Mouse (Mus musculus): ENCODE results near the gene Ncbp3. TPM values are rescaled to one million over a fixed set of nuclear protein-coding genes. Genes with fewer than 3 reads are reported as not detected.

Gene Ncbp3
- polyA plus RNA-seq, 1 experiment from 2014 or later = 7.9 TPM

GRCm38 (mm10) chr11:73024236-73024904 is 23.2 kb upstream of the Ncbp3 start:
- no peaks in the 10 kb centered on the region for H3K27me3 ChIP-seq
- no peak for TF ChIP-seq CTCF (IDR thresholded peaks at IDR 0.05)
- ChIA-PET CTCF (interaction anchor here (1.4 to 2.1 kb wide), 4 partner anchors 10 to 22 kb away, joined by 3 to 6 read pairs (median 4); no protein-coding TSS in a partner anchor), POLR2A (no interaction called here)
- DNase-seq (ENCODE audit: low read depth, low spot score) (no peak), ATAC-seq (no peak)
- in situ Hi-C loops (cut with MboI; ENCODE audit: low pct_unique_long_range_greater_than_20kb) = no loop called here

- CTCF ChIA-PET = interaction anchor here (1.5 kb wide), 1 partner anchor 20 kb away, joined by 4 read pairs; no protein-coding TSS in a partner anchor
- TF ChIP-seq CTCF (IDR thresholded peaks at IDR 0.05) = no peak
- no peak for ATAC-seq
- no peak for DNase-seq (ENCODE audit: low read depth, low spot score)
- POLR2A ChIA-PET = no interaction called here
- no peaks in the 10 kb centered on the region for H3K27me3 ChIP-seq
- in situ Hi-C loops (cut with MboI; ENCODE audit: low pct_unique_long_range_greater_than_20kb) = no loop called here
These were observed 20.6 kb upstream of the Ncbp3 start for GRCm38 (mm10) chr11:73026961-73027360.

DNA sequence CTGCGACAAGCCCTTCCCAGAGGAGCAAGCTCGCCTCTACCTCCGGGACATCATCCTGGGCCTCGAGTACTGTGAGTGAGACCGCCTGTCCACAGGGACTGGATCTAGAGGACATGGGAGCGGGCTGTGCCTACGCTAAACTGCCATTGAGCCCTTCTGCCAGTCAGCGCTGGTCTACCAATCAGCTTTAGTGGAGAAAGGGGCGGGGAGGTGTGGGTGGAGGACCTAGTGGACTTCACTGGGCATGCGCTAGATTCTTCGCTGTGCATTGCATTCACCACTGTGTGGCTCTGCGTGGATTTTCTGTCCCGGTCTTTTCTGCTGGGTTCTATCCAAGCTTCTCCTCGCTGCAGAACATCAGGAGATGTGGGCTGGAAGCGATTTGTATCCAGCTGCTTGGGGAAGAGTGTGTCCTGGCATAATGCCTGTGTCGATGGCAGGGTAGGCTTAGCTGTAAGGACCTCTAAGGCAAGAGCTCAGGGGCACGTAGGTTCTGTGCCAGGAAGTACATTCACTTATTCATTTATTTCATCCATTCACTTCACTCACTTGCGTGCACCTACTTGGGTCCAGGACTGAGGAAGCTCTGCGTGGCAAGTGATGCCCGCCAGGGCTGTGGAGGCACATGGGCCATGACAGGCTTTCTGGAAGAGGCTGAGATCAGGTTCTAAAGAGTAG is 16.6 kb upstream of the Ncbp3 start:
- peak; percentile 59 for ATAC-seq
- ChIA-PET POLR2A (interaction anchor here (0.7 to 0.9 kb wide), 3 partner anchors 9 to 17 kb away, joined by 3 to 5 read pairs (median 3); no protein-coding TSS in a partner anchor), CTCF (interaction anchor here (0.8 to 3.5 kb wide), 6 partner anchors 8 to 30 kb away, joined by 3 to 16 read pairs (median 4); partner anchors contain the start of gene Ncbp3)
- in situ Hi-C loops (cut with MboI; ENCODE audit: low pct_unique_long_range_greater_than_20kb) = no loop called here
- TF ChIP-seq CTCF (IDR thresholded peaks at IDR 0.05) = no peak
- H3K27me3 ChIP-seq = no peaks in the 10 kb centered on the region
- DNase-seq (ENCODE audit: low read depth, low spot score) = no peak

GRCm38 (mm10) chr11:73031536-73031935 is 16.0 kb upstream of the Ncbp3 start:
- ATAC-seq = no peak
- no peak for DNase-seq (ENCODE audit: low read depth, low spot score)
- ChIA-PET POLR2A (interaction anchor here (0.9 kb wide), 2 partner anchors 12 to 18 kb away, joined by 3 read pairs; no protein-coding TSS in a partner anchor), CTCF (interaction anchor here (1.2 to 3.5 kb wide), 5 partner anchors 8 to 31 kb away, joined by 3 to 16 read pairs (median 4); partner anchors contain the start of gene Ncbp3)
- in situ Hi-C loops (cut with MboI; ENCODE audit: low pct_unique_long_range_greater_than_20kb) = no loop called here
- no peak for TF ChIP-seq CTCF (IDR thresholded peaks at IDR 0.05)
- H3K27me3 ChIP-seq = no peaks in the 10 kb centered on the region

DNA sequence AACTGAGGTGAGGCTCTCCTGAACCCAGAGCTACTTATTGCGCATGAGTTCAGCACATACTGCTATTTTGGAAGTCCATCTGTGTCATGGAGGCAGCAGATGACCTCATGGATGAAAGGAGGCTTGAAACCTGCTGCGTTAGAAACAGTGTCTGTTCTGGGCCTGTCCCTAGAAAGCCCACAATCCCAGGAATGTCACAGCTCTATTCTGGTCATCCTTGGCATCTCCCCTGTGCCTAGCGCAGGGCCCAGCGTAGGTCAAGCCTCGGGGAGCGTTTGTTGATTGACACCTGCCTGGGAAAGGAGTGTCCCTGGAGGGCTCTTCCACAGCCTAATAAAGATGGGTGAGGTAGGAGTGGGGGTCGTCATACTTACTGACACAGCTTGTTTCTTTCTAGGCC is 11.5 kb upstream of the Ncbp3 start:
- ChIA-PET CTCF (interaction anchor here (1.0 to 2.1 kb wide), 6 partner anchors 12 to 31 kb away, joined by 3 to 9 read pairs (median 5); partner anchors contain the start of gene Ncbp3), POLR2A (interaction anchor here (1.3 kb wide), 1 partner anchor 17 kb away, joined by 4 read pairs; no protein-coding TSS in a partner anchor)
- DNase-seq (ENCODE audit: low read depth, low spot score) (no peak), ATAC-seq (no peak)
- in situ Hi-C loops (cut with MboI; ENCODE audit: low pct_unique_long_range_greater_than_20kb) = no loop called here
- no peaks in the 10 kb centered on the region for H3K27me3 ChIP-seq
- no peak for TF ChIP-seq CTCF (IDR thresholded peaks at IDR 0.05)

DNA sequence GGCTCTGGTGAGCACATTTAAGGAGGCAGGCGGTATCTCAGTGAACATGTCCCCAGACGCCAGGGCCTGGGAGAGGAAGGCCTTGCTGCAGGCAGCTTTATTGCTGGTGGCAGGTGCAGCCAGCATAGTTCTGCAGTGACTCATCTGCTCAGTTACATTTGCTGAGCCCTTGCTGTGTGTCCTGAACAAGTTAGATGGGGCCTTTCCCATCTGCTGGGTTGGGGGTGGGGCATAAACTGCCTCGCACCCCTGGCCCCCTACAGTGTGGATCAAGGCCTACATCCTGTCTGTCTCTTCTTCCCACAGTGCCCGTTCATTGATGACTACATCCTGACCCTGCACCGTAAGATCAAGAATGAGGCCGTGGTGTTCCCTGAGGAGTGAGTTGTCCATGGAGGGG is 10.7 kb upstream of the Ncbp3 start:
- H3K27me3 ChIP-seq = no peaks in the 10 kb centered on the region
- no peak for TF ChIP-seq CTCF (IDR thresholded peaks at IDR 0.05)
- peak; percentile 95 for ATAC-seq
- no peak for DNase-seq (ENCODE audit: low read depth, low spot score)
- in situ Hi-C loops (cut with MboI; ENCODE audit: low pct_unique_long_range_greater_than_20kb) = no loop called here
- CTCF ChIA-PET = interaction anchor here (1.5 to 1.6 kb wide), 2 partner anchors 11 to 13 kb away, joined by 6 read pairs; partner anchors contain the start of gene Ncbp3
- POLR2A ChIA-PET = no interaction called here

GRCm38 (mm10) chr11:73037691-73038090 is 9.9 kb upstream of the Ncbp3 start:
- TF ChIP-seq CTCF (IDR thresholded peaks at IDR 0.05) = no peak
- ATAC-seq = no peak
- in situ Hi-C loops (cut with MboI; ENCODE audit: low pct_unique_long_range_greater_than_20kb) = no loop called here

GRCm38 (mm10) chr11:73039102-73039799 is 8.3 kb upstream of the Ncbp3 start:
- ChIA-PET POLR2A (interaction anchor here (1.0 to 1.2 kb wide), 2 partner anchors 18 to 33 kb away, joined by 3 read pairs; no protein-coding TSS in a partner anchor), CTCF (interaction anchor here (1.0 to 1.9 kb wide), 4 partner anchors 15 to 98 kb away, joined by 3 to 29 read pairs (median 6); no protein-coding TSS in a partner anchor)
- ATAC-seq (no peak), DNase-seq (ENCODE audit: low read depth, low spot score) (no peak)
- peak; percentile 94 for TF ChIP-seq CTCF (IDR thresholded peaks at IDR 0.05)
- in situ Hi-C loops (cut with MboI; ENCODE audit: low pct_unique_long_range_greater_than_20kb) = no loop called here
- H3K27me3 ChIP-seq = no peaks in the 10 kb centered on the region

More at GRCm38 (mm10) chr11:73037691-73038090, 9.9 kb upstream of the Ncbp3 start:
- CTCF ChIA-PET = interaction anchor here (0.8 kb wide), 1 partner anchor 10 kb away, joined by 3 read pairs; the partner anchor contains the start of gene Ncbp3
- POLR2A ChIA-PET = no interaction called here
- H3K27me3 ChIP-seq = no peaks in the 10 kb centered on the region
- DNase-seq (ENCODE audit: low read depth, low spot score) = no peak

- in situ Hi-C loops (cut with MboI; ENCODE audit: low pct_unique_long_range_greater_than_20kb) = no loop called here
- H3K27me3 ChIP-seq = no peaks in the 10 kb centered on the region
- no peak for DNase-seq (ENCODE audit: low read depth, low spot score)
- no peak for ATAC-seq
- CTCF ChIA-PET = interaction anchor here (1.1 to 8.9 kb wide), 4 partner anchors 16 to 38 kb away, joined by 3 to 81 read pairs (median 3); no protein-coding TSS in a partner anchor
- TF ChIP-seq CTCF (IDR thresholded peaks at IDR 0.05) = no peak
- POLR2A ChIA-PET = no interaction called here
These were observed 3.3 kb upstream of the Ncbp3 start for GRCm38 (mm10) chr11:73044229-73044755.

DNA sequence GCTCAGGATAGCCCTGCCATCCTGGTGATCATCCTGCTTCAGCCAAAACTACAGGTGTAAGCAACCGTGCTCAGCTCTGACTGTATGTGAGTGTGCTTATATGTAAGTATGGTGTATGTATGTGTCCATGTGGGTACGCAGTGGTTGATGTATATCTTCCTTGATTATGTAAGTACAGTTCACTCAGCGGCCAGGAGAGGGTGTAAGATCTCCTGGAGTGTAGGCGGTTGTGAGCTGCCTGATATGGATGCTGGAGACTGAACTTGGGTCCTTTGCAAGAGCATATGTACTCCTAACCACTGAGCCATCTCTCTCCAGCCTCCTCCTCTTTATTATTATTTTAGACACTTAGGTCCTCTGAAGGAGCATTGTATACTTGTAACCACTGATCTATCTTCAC is 2.8 kb upstream of the Ncbp3 start:
- POLR2A ChIA-PET = no interaction called here
- in situ Hi-C loops (cut with MboI; ENCODE audit: low pct_unique_long_range_greater_than_20kb) = loop anchor here (5.0 kb wide), 1 partner anchor 32 kb away; no protein-coding TSS in a partner anchor
- ATAC-seq = no peak
- TF ChIP-seq CTCF (IDR thresholded peaks at IDR 0.05) = peak; percentile 40
- CTCF ChIA-PET = interaction anchor here (1.1 to 8.9 kb wide), 5 partner anchors 14 to 39 kb away, joined by 3 to 81 read pairs (median 3); no protein-coding TSS in a partner anchor
- no peak for DNase-seq (ENCODE audit: low read depth, low spot score)
- H3K27me3 ChIP-seq = no peaks in the 10 kb centered on the region

Data from Patski (cell line).